Mouse (Mus musculus) neural tube, embryonic 12.5 days (tissue): ENCODE measurements around the gene 4930562C15Rik. TPM values are rescaled to one million over a fixed set of nuclear protein-coding genes. Genes with fewer than 3 reads are reported as not detected.

Experiments used
- ATAC-seq: fragments of 200-750 bp; cut with Nextera tagmentation; 2 replicates; pipeline ENCODE4 v1.8.0; 2017; ENCODE audit warnings: low read depth, mild to moderate bottlenecking, moderate TSS enrichment, moderate library complexity; ENCODE audit not compliant: low FRiP score
- H3K27ac ChIP-seq: fragments of 300-500 bp; sonication (generic); 2 replicates; pipeline ENCODE4 v1.5.1; 2016
- H3K27me3 ChIP-seq: fragments of 300-500 bp; sonication (generic); replicated peaks from 2 replicates; pipeline ENCODE4 v1.6.1; 2016; ENCODE audit warnings: mild to moderate bottlenecking
- H3K36me3 ChIP-seq: fragments of 300-500 bp; sonication (generic); 2 replicates; pipeline ENCODE4 v1.6.1; 2016; ENCODE audit warnings: mild to moderate bottlenecking
- H3K4me1 ChIP-seq: fragments of 300-500 bp; sonication (generic); 2 replicates; pipeline ENCODE4 v1.6.1; 2016
- H3K4me2 ChIP-seq: fragments of 300-500 bp; sonication (generic); replicated peaks from 2 replicates; pipeline ENCODE4 v1.6.1; 2016; ENCODE audit warnings: mild to moderate bottlenecking
- H3K4me3 ChIP-seq: fragments of 300-500 bp; sonication (generic); 2 replicates; pipeline ENCODE4 v1.5.1; 2016
- H3K9ac ChIP-seq: fragments of 300-500 bp; sonication (generic); 2 replicates; pipeline ENCODE4 v1.6.1; 2016; ENCODE audit warnings: mild to moderate bottlenecking
- H3K9me3 ChIP-seq: fragments of 300-500 bp; sonication (generic); 2 replicates; pipeline ENCODE4 v1.6.1; 2016; ENCODE audit warnings: mild to moderate bottlenecking
- whole genome bisulfite sequencing: fragments of 180-500 bp; shearing (Covaris S2); methylation state at CpG from one replicate; pipeline ENCODE4 v1.1.7; 2016; 5-methylcytosine and 5-hydroxymethylcytosine counted together
- polyA plus RNA-seq: library from polyadenylated mRNA; unstranded; fragments of >200 nt; fragmentation: Nextera tagmentation; extraction: Ambion mirVana; gene quantifications from 2 replicates; pipeline ENCODE4 v1.2.1, GENCODE M21; 2016

The 4930562C15Rik gene
- polyA plus RNA-seq, 1 experiment from 2014 or later: 0.27 TPM

- Histone ChIP-seq H3K9ac (no peak overlapping the region), H3K9me3 (no peaks in the 10 kb centered on the region), H3K36me3 (peaks cover 11% of the 10 kb centered on the region; the same call in 1 of the 2 replicates), H3K4me3 (no peak overlapping the region), H3K27ac (no peak overlapping the region), H3K4me2 (no peak overlapping the region), H3K27me3 (no peaks in the 10 kb centered on the region), H3K4me1 (no peaks in the 10 kb centered on the region)
- WGBS: 80% methylated on average over 7 of the region's 7 CpGs
- ATAC-seq: no peak
Measured at GRCm38 (mm10) chr16:4866101-4866695, 31.0 kb downstream of the 4930562C15Rik start.

- Histone ChIP-seq H3K4me3 (no peak overlapping the region), H3K36me3 (peaks cover 29% of the 10 kb centered on the region), H3K4me1 (no peaks in the 10 kb centered on the region), H3K27me3 (no peaks in the 10 kb centered on the region), H3K4me2 (no peak overlapping the region), H3K27ac (no peak overlapping the region), H3K9ac (no peak overlapping the region), H3K9me3 (no peaks in the 10 kb centered on the region)
- WGBS: 90% methylated on average over 5 of the region's 5 CpGs
- ATAC-seq: no peak
Measured at GRCm38 (mm10) chr16:4870490-4870889, 35.3 kb downstream of the 4930562C15Rik start.

GRCm38 (mm10) chr16:4871926-4872325 is 36.7 kb downstream of the 4930562C15Rik start:
- WGBS: 80% methylated on average over 2 of the region's 2 CpGs
- H3K27me3 ChIP-seq: no peaks in the 10 kb centered on the region

GRCm38 (mm10) chr16:4875198-4876032 is 40.2 kb downstream of the 4930562C15Rik start:
- H3K27ac ChIP-seq: no peak overlapping the region
- no peak overlapping the region for H3K4me2 ChIP-seq
- no peaks in the 10 kb centered on the region for H3K9me3 ChIP-seq
- H3K36me3 ChIP-seq: peaks cover 25% of the 10 kb centered on the region
- ATAC-seq: no peak
- H3K4me3 ChIP-seq: no peak overlapping the region
- H3K27me3 ChIP-seq: no peaks in the 10 kb centered on the region
- 88% methylated on average over 23 of the region's 23 CpGs for whole genome bisulfite sequencing
- H3K9ac ChIP-seq: 0 out of 2 replicates have a peak overlapping the region, but pooled peaks have one; percentile 21
- peaks cover 27% of the 10 kb centered on the region for H3K4me1 ChIP-seq

More at GRCm38 (mm10) chr16:4871926-4872325, 36.7 kb downstream of the 4930562C15Rik start:
- ATAC-seq: no peak
- Histone ChIP-seq H3K27ac (no peak overlapping the region), H3K4me2 (no peak overlapping the region), H3K36me3 (peaks cover 36% of the 10 kb centered on the region), H3K9me3 (no peaks in the 10 kb centered on the region), H3K4me3 (no peak overlapping the region), H3K4me1 (peaks cover 8% of the 10 kb centered on the region; the same call in 1 of the 2 replicates), H3K9ac (no peak overlapping the region)

- H3K9me3 ChIP-seq: no peaks in the 10 kb centered on the region
- H3K4me3 ChIP-seq: no peak overlapping the region
- H3K27me3 ChIP-seq: no peaks in the 10 kb centered on the region
- H3K9ac ChIP-seq: 0 out of 2 replicates have a peak overlapping the region, but pooled peaks have one; percentile 21
- H3K4me2 ChIP-seq: no peak overlapping the region
- no peak for ATAC-seq
- H3K36me3 ChIP-seq: peaks cover 25% of the 10 kb centered on the region
- no peak overlapping the region for H3K27ac ChIP-seq
- 81% methylated on average over 8 of the region's 8 CpGs for WGBS
- peaks cover 29% of the 10 kb centered on the region for H3K4me1 ChIP-seq
Measured at GRCm38 (mm10) chr16:4876033-4876680, 40.9 kb downstream of the 4930562C15Rik start.

- no peak overlapping the region for H3K4me3 ChIP-seq
- H3K27me3 ChIP-seq: no peaks in the 10 kb centered on the region
- no peaks in the 10 kb centered on the region for H3K9me3 ChIP-seq
- 85% methylated on average over 4 of the region's 4 CpGs for WGBS
- peaks cover 38% of the 10 kb centered on the region for H3K4me1 ChIP-seq
- H3K27ac ChIP-seq: no peak overlapping the region
- peak overlapping the region; percentile 82; the same call in 1 of the 2 replicates for H3K4me2 ChIP-seq
- peaks cover 25% of the 10 kb centered on the region for H3K36me3 ChIP-seq
- no peak overlapping the region for H3K9ac ChIP-seq
- no peak for ATAC-seq
Measured at GRCm38 (mm10) chr16:4877195-4877594, 42.0 kb downstream of the 4930562C15Rik start.

- Histone ChIP-seq H3K9ac (peak overlapping the region; percentile 86; the same call in 1 of the 2 replicates), H3K4me1 (peaks cover 38% of the 10 kb centered on the region), H3K9me3 (no peaks in the 10 kb centered on the region), H3K36me3 (peaks cover 25% of the 10 kb centered on the region), H3K27ac (no peak overlapping the region), H3K27me3 (no peaks in the 10 kb centered on the region), H3K4me2 (peak overlapping the region; percentile 82), H3K4me3 (peak overlapping the region; percentile 83)
- no peak for ATAC-seq
- 90% methylated on average over 3 of the region's 3 CpGs for WGBS
Measured at GRCm38 (mm10) chr16:4877701-4878100, 42.5 kb downstream of the 4930562C15Rik start.

- Histone ChIP-seq H3K4me2 (peak overlapping the region; percentile 82), H3K9me3 (no peaks in the 10 kb centered on the region), H3K27me3 (no peaks in the 10 kb centered on the region), H3K9ac (peak overlapping the region; percentile 86), H3K4me1 (peaks cover 38% of the 10 kb centered on the region), H3K27ac (no peak overlapping the region), H3K4me3 (peak overlapping the region; percentile 83), H3K36me3 (peaks cover 25% of the 10 kb centered on the region)
- no peak for ATAC-seq
- WGBS: 42% methylated on average over 5 of the region's 5 CpGs
Measured at GRCm38 (mm10) chr16:4878192-4878885, 43.1 kb downstream of the 4930562C15Rik start.

GRCm38 (mm10) chr16:4879101-4879707 is 44.0 kb downstream of the 4930562C15Rik start:
- Histone ChIP-seq H3K27me3 (no peaks in the 10 kb centered on the region), H3K4me1 (peaks cover 38% of the 10 kb centered on the region), H3K36me3 (peaks cover 21% of the 10 kb centered on the region), H3K9ac (peak overlapping the region; percentile 86), H3K9me3 (no peaks in the 10 kb centered on the region), H3K4me2 (peak overlapping the region; percentile 82), H3K4me3 (peak overlapping the region; percentile 83), H3K27ac (peak overlapping the region; percentile 95)
- WGBS: under 1% methylated on average over 54 of the region's 54 CpGs
- peak; percentile 48 for ATAC-seq

- Histone ChIP-seq H3K27me3 (no peaks in the 10 kb centered on the region), H3K4me2 (peak overlapping the region; percentile 82), H3K36me3 (peaks cover 16% of the 10 kb centered on the region), H3K4me3 (peak overlapping the region; percentile 83), H3K4me1 (peaks cover 38% of the 10 kb centered on the region), H3K9me3 (no peaks in the 10 kb centered on the region), H3K9ac (peak overlapping the region; percentile 86), H3K27ac (peak overlapping the region; percentile 95)
- peak; percentile 74 for ATAC-seq
- 0% methylated on average over 40 of the region's 40 CpGs for WGBS
Measured at GRCm38 (mm10) chr16:4879708-4880124, 44.5 kb downstream of the 4930562C15Rik start.

- ATAC-seq: peak; percentile 89
- peaks cover 38% of the 10 kb centered on the region for H3K4me1 ChIP-seq
- H3K36me3 ChIP-seq: peaks cover 10% of the 10 kb centered on the region
- H3K9ac ChIP-seq: peak within 1 kb of the TSS; percentile 89
- no peaks in the 10 kb centered on the region for H3K27me3 ChIP-seq
- peak within 1 kb of the TSS; percentile 95 for H3K27ac ChIP-seq
- 0% methylated on average over 48 of the region's 48 CpGs for WGBS
- no peaks in the 10 kb centered on the region for H3K9me3 ChIP-seq
- H3K4me2 ChIP-seq: peak within 1 kb of the TSS; percentile 82
- peak within 1 kb of the TSS; percentile 83 for H3K4me3 ChIP-seq
Measured at GRCm38 (mm10) chr16:4880136-4880825, 45.1 kb downstream of the 4930562C15Rik start, which contains the start of gene Ubald1. TSS of gene Ubald1 (minus strand) at chr16:4880315.
